Mouse (Mus musculus) CH12.LX (cell line): ENCODE data around the gene Angptl8. TPM values are rescaled to one million over a fixed set of nuclear protein-coding genes. Genes with fewer than 3 reads are reported as not detected.

Experiments used
- DNase-seq: peaks from one replicate; pipeline ENCODE4 v3.0.0-alpha.2; 2013; ENCODE audit errors: extremely low read depth
- H3K27ac ChIP-seq: 2 replicates; pipeline ENCODE4 v1.5.1; 2012; ENCODE audit warnings: low read depth, mild to moderate bottlenecking, control low read depth, moderate library complexity; ENCODE audit not compliant: insufficient read depth
- H3K27me3 ChIP-seq: replicated peaks from 2 replicates; pipeline ENCODE3; 2012; ENCODE audit warnings: inconsistent platforms
- H3K36me3 ChIP-seq, 2 experiments: replicated peaks in 1 of 2; 2 replicates each; pipeline versions ENCODE3 to v1.6.1; 2012; ENCODE audit warnings: inconsistent platforms in 1 of 2, low read length in 1 of 2, mild to moderate bottlenecking in 1 of 2, mixed read lengths in 1 of 2, moderate library complexity in 1 of 2; ENCODE audit not compliant: control insufficient read depth in 1 of 2, insufficient read depth in 1 of 2
- H3K4me1 ChIP-seq, 2 experiments: 2 replicates each; pipeline ENCODE4 v1.6.1; 2012; ENCODE audit warnings: inconsistent platforms in 1 of 2, moderate library complexity in 1 of 2; ENCODE audit not compliant: insufficient read depth in 2 of 2, control insufficient read depth in 1 of 2
- H3K4me2 ChIP-seq: 2 replicates; pipeline ENCODE4 v1.6.1; 2012; ENCODE audit warnings: low read depth, mild to moderate bottlenecking, control low read depth; ENCODE audit not compliant: poor library complexity, insufficient read depth, severe bottlenecking
- H3K4me3 ChIP-seq, 3 experiments: fragments of 150-350 bp in 1 of 3; sonication (generic) in 1 of 3; replicated peaks in 1 of 3; 2 replicates each; pipeline versions ENCODE3 to v1.5.1; 2011 to 2012; ENCODE audit warnings: low read depth in 2 of 3, low read length in 2 of 3, mild to moderate bottlenecking in 2 of 3, moderate library complexity in 2 of 3, control low read depth in 1 of 3, improper control_type of control experiment in 1 of 3, inconsistent platforms in 1 of 3, mixed read lengths in 1 of 3; ENCODE audit not compliant: poor library complexity in 1 of 3
- H3K79me2 ChIP-seq: replicated peaks from 2 replicates; pipeline ENCODE4 v1.6.1; 2012; ENCODE audit warnings: mild to moderate bottlenecking, moderate library complexity; ENCODE audit not compliant: control insufficient read depth, poor library complexity, insufficient read depth, severe bottlenecking; ENCODE audit errors: extremely low read depth
- H3K9ac ChIP-seq: 2 replicates; pipeline ENCODE4 v1.6.1; 2012; ENCODE audit warnings: low read depth, mild to moderate bottlenecking, control low read depth, moderate library complexity; ENCODE audit not compliant: insufficient read depth
- H3K9me3 ChIP-seq: replicated peaks from 2 replicates; pipeline ENCODE3; 2012; ENCODE audit warnings: low read length, inconsistent platforms, mixed read lengths
- BHLHE40 ChIP-seq: IDR thresholded peaks from 2 replicates; pipeline ENCODE4 v1.6.1; 2011; ENCODE audit warnings: mild to moderate bottlenecking, low read depth, low read length, improper control_type of control experiment
- CHD2 ChIP-seq: IDR thresholded peaks from 2 replicates; pipeline ENCODE4 v1.6.1; 2011; ENCODE audit warnings: low read length, improper control_type of control experiment
- CTCF ChIP-seq, 2 experiments: IDR thresholded peaks in 1 of 2; conservative IDR thresholded peaks in 1 of 2; 2 replicates each; pipeline ENCODE4 v1.5.1; 2011 to 2012; ENCODE audit warnings: low read depth in 2 of 2, low read length in 2 of 2, improper control_type of control experiment in 1 of 2, inconsistent platforms in 1 of 2, mild to moderate bottlenecking in 1 of 2, moderate library complexity in 1 of 2
- E2F4 ChIP-seq: IDR thresholded peaks from 2 replicates; pipeline ENCODE4 v1.6.1; 2011; ENCODE audit warnings: low read depth, low read length, improper control_type of control experiment; ENCODE audit not compliant: insufficient replicate concordance
- EP300 ChIP-seq: IDR thresholded peaks from 2 replicates; pipeline ENCODE4 v1.6.1; 2011; ENCODE audit warnings: low read length, improper control_type of control experiment
- GABPA ChIP-seq: IDR thresholded peaks from 2 replicates; pipeline ENCODE4 v1.6.1; 2012; ENCODE audit warnings: low read depth, low read length, improper control_type of control experiment, inconsistent platforms; ENCODE audit not compliant: insufficient replicate concordance
- JUND ChIP-seq: conservative IDR thresholded peaks from 2 replicates; pipeline ENCODE4 v1.6.1; 2011; ENCODE audit warnings: low read depth, low read length, improper control_type of control experiment
- KAT2A ChIP-seq: IDR thresholded peaks from 2 replicates; pipeline ENCODE4 v1.6.1; 2012; ENCODE audit warnings: low read length, improper control_type of control experiment, inconsistent platforms; ENCODE audit not compliant: insufficient replicate concordance
- MAX ChIP-seq: IDR thresholded peaks from 2 replicates; pipeline ENCODE4 v1.6.1; 2011; ENCODE audit warnings: low read length, improper control_type of control experiment
- MAZ ChIP-seq: IDR thresholded peaks from 2 replicates; pipeline ENCODE4 v1.6.1; 2012; ENCODE audit warnings: low read depth, mild to moderate bottlenecking, inconsistent platforms, low read length, improper control_type of control experiment, moderate library complexity
- NELFE ChIP-seq: IDR thresholded peaks from 2 replicates; pipeline ENCODE4 v1.6.1; 2011; ENCODE audit warnings: low read depth, low read length, improper control_type of control experiment
- NRF1 ChIP-seq: IDR thresholded peaks from 2 replicates; pipeline ENCODE4 v1.6.1; 2014; ENCODE audit warnings: low read depth, mild to moderate bottlenecking, inconsistent platforms, low read length, improper control_type of control experiment, moderate library complexity
- POLR2A ChIP-seq: IDR thresholded peaks from 2 replicates; pipeline ENCODE4 v1.6.1; 2011; ENCODE audit warnings: low read depth, mild to moderate bottlenecking, improper control_type of control experiment, low read length
- POLR2AphosphoS2 ChIP-seq: IDR thresholded peaks from 2 replicates; pipeline ENCODE4 v1.6.1; 2011; ENCODE audit warnings: low read depth, low read length, improper control_type of control experiment
- SMC3 ChIP-seq: IDR thresholded peaks from 2 replicates; pipeline ENCODE4 v1.6.1; 2011; ENCODE audit warnings: low read depth, low read length, improper control_type of control experiment
- UBTF ChIP-seq: IDR thresholded peaks from 2 replicates; pipeline ENCODE4 v1.6.1; 2012; ENCODE audit warnings: low read depth, mild to moderate bottlenecking, inconsistent platforms, low read length, improper control_type of control experiment, moderate library complexity
- USF1 ChIP-seq: IDR thresholded peaks from 2 replicates; pipeline ENCODE4 v1.6.1; 2014; ENCODE audit warnings: low read depth, mild to moderate bottlenecking, inconsistent platforms, low read length, improper control_type of control experiment
- USF2 ChIP-seq: conservative IDR thresholded peaks from 2 replicates; pipeline ENCODE4 v1.6.1; 2011; ENCODE audit warnings: low read depth, low read length, improper control_type of control experiment
- ZC3H11A ChIP-seq: IDR thresholded peaks from 2 replicates; pipeline ENCODE4 v1.6.1; 2012; ENCODE audit warnings: low read depth, mild to moderate bottlenecking, inconsistent platforms, low read length, improper control_type of control experiment
- ZKSCAN1 ChIP-seq: IDR thresholded peaks from 2 replicates; pipeline ENCODE4 v1.6.1; 2012; ENCODE audit warnings: low read depth, inconsistent platforms, low read length, improper control_type of control experiment, borderline replicate concordance
- ZMIZ1 ChIP-seq: IDR thresholded peaks from 2 replicates; pipeline ENCODE4 v1.6.1; 2012; ENCODE audit warnings: low read depth, mild to moderate bottlenecking, inconsistent platforms, low read length, improper control_type of control experiment
- dilution Hi-C: fragments of 300-500 bp; cut with MboI; formaldehyde crosslinking; loops from 2 replicates; pipeline ENCODE4 v1.14.3; 2020; ENCODE audit warnings: low sequenced_read_pairs; ENCODE audit not compliant: extremely low pct_unique_long_range_greater_than_20kb, extremely low pct_ligation_motif_present
- in situ Hi-C: fragments of 300-500 bp; cut with MboI; formaldehyde crosslinking; loops from 3 replicates; pipeline ENCODE4 v1.14.3; 2019; ENCODE audit warnings: low sequenced_read_pairs, low pct_ligation_motif_present, low pct_unique_long_range_greater_than_20kb, mixed read lengths
- polyA plus RNA-seq: library from polyadenylated mRNA; unstranded; fragments of >175 nt; gene quantifications from 2 replicates; pipeline ENCODE4 v1.2.1, GENCODE M21; 2012; ENCODE audit warnings: low read depth; ENCODE audit not compliant: insufficient read length
- total RNA-seq, 2 experiments: library from RNA; depleted of rRNA; stranded (reverse); fragments of 300-350 nt in 1 of 2; fragments of >200 nt in 1 of 2; gene quantifications; 2 replicates each; pipeline ENCODE4 v1.2.3; 2012 to 2014

Gene Angptl8
- total and polyA plus RNA-seq, 3 experiments: not detected

GRCm38 (mm10) chr9:21796259-21796658 is 39.1 kb upstream of the Angptl8 start:
- Histone ChIP-seq H3K9ac (no peak overlapping the region), H3K9me3 (no peaks in the 10 kb centered on the region), H3K36me3 (peaks cover 0 to 3% of the 10 kb centered on the region in 2 experiments), H3K4me1 (peaks cover 0 to 15% of the 10 kb centered on the region in 2 experiments; a peak in 2 of 4 replicates), H3K27me3 (peaks cover 28% of the 10 kb centered on the region), H3K27ac (no peak overlapping the region), H3K4me2 (no peak overlapping the region), H3K79me2 (no peaks in the 10 kb centered on the region), H3K4me3 (no peak overlapping the region)
- TF ChIP-seq KAT2A (no peak), USF1 (no peak), ZC3H11A (no peak), EP300 (no peak), MAX (no peak), NELFE (no peak), JUND (no peak), POLR2AphosphoS2 (no peak), CTCF (conservative IDR thresholded peaks at IDR 0.05 in 1 of 2, IDR thresholded peaks at IDR 0.05 in 1 of 2; ENCODE audit: low read depth in 2 of 2, low read length in 2 of 2) (no peak), GABPA (no peak), NRF1 (no peak), E2F4 (no peak), CHD2 (no peak), ZMIZ1 (no peak), SMC3 (no peak), UBTF (no peak), POLR2A (no peak)
- in situ Hi-C loops: no loop called here
- no peak for DNase-seq
- dilution Hi-C loops: no loop called here

DNA sequence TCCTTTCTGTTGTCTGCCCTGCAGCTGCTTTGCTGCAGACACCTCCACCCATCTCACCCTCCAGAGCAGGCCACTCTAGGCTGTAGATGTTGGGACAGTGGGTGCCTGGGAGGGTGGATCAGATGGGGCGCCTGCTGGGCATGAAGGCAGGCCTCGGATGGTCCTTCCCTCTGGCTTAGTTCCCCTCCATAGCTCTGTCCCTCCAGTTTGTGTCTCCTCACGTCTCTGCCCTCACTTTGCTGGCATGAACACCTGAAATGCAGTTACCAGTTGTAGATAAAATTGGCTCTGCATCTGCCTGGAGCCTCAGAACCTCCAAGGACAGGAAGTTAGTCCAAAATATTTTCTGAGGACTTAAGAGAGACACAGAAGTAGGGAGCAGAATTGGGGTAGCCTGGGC is 38.4 kb upstream of the Angptl8 start:
- Histone ChIP-seq H3K4me1 (peaks cover 0 to 15% of the 10 kb centered on the region in 2 experiments; a peak in 2 of 4 replicates), H3K36me3 (peaks cover 0 to 5% of the 10 kb centered on the region in 2 experiments), H3K27me3 (peaks cover 28% of the 10 kb centered on the region), H3K9ac (no peak overlapping the region), H3K79me2 (no peaks in the 10 kb centered on the region), H3K27ac (no peak overlapping the region), H3K4me3 (no peak overlapping the region), H3K9me3 (no peaks in the 10 kb centered on the region), H3K4me2 (no peak overlapping the region)
- DNase-seq: no peak
- dilution Hi-C loops: no loop called here
- in situ Hi-C loops: no loop called here
- no peak for TF ChIP-seq KAT2A
- no peak for TF ChIP-seq USF2
- no peak for TF ChIP-seq ZKSCAN1
- TF ChIP-seq BHLHE40: no peak
- no peak for TF ChIP-seq MAZ
- TF ChIP-seq POLR2AphosphoS2: no peak
